Comparison of ENCODE assay signal across 19 mouse cellular contexts in genomic region chr14:20029606-20030005, GRCm38 (mm10). TPM values are rescaled to one million over a fixed set of nuclear protein-coding genes. Genes with fewer than 3 reads are reported as not detected.
DNase-seq lines count a peak whose midpoint lies in the region; ATAC-seq and TF ChIP-seq lines count a peak whose summit lies in the region.
"Had no signal": no experiment of that assay in that cellular context is flagged by ENCODE, and none has a peak within 500 bp of the region (broad histone marks: within the 10 kb centered on the region; RNA-seq: fewer than 3 reads in every experiment).

No protein-coding gene starts in this region.

- H3K36me3 ChIP-seq in heart, embryonic 10.5 days, result no peaks in the 10 kb centered on the region
- no peaks in the 10 kb centered on the region for H3K36me3 ChIP-seq in ES-Bruce4 (ENCODE audit: control insufficient read depth, insufficient read depth, low read length, poor library complexity, severe bottlenecking)
- no peaks in the 10 kb centered on the region for H3K36me3 ChIP-seq in forebrain, embryonic 11.5 days (ENCODE audit: control insufficient read depth, insufficient read depth, low read length)
- H3K36me3 ChIP-seq: embryonic facial prominence, embryonic 10.5 days; embryonic facial prominence, embryonic 12.5 days; forebrain, embryonic 15.5 days had no signal

- peaks cover 28% of the 10 kb centered on the region for H3K4me1 ChIP-seq in heart, embryonic 10.5 days
- H3K4me1 ChIP-seq in ES-Bruce4 (ENCODE audit: control insufficient read depth, insufficient read depth, low read length), result peaks cover 2% of the 10 kb centered on the region
- H3K4me1 ChIP-seq in forebrain, embryonic 11.5 days (replicated peaks; ENCODE audit: control insufficient read depth, insufficient read depth, low read length), result no peaks in the 10 kb centered on the region
- H3K4me1 ChIP-seq: embryonic facial prominence, embryonic 12.5 days; forebrain, embryonic 15.5 days had no signal

- no peak overlapping the region for H3K27ac ChIP-seq in heart, embryonic 10.5 days
- H3K27ac ChIP-seq in ES-Bruce4 (ENCODE audit: insufficient read depth, low read length), result peak overlapping the region; percentile 49; the same call in 1 of the 2 replicates
- no peak overlapping the region for H3K27ac ChIP-seq in forebrain, embryonic 11.5 days (ENCODE audit: low read depth, low read length)
- H3K27ac ChIP-seq: embryonic facial prominence, embryonic 10.5 days; embryonic facial prominence, embryonic 12.5 days; forebrain, embryonic 13.5 days; forebrain, embryonic 15.5 days had no signal

- H3K4me2 ChIP-seq in forebrain, embryonic 11.5 days (ENCODE audit: low read depth, low read length, severe bottlenecking), result no peak overlapping the region
- H3K4me2 ChIP-seq: embryonic facial prominence, embryonic 12.5 days; forebrain, embryonic 13.5 days; forebrain, embryonic 15.5 days had no signal

- TF ChIP-seq CTCF in ES-Bruce4 (IDR thresholded peaks at IDR 0.05; ENCODE audit: low read depth, low read length), result no peak

- TF ChIP-seq EP300 in ES-Bruce4 (IDR thresholded peaks at IDR 0.05; ENCODE audit: insufficient read depth, low read depth, low read length), result peak; percentile 52; the same call in 1 of the 2 replicates

- no peak overlapping the region for H3K4me3 ChIP-seq in heart, embryonic 10.5 days
- no peak overlapping the region for H3K4me3 ChIP-seq in ES-Bruce4 (ENCODE audit: low read depth, low read length)
- no peak overlapping the region for H3K4me3 ChIP-seq in forebrain, embryonic 11.5 days (ENCODE audit: low read depth, low read length)
- H3K4me3 ChIP-seq: embryonic facial prominence, embryonic 10.5 days; embryonic facial prominence, embryonic 12.5 days; forebrain, embryonic 13.5 days; forebrain, embryonic 15.5 days had no signal

- H3K9ac ChIP-seq in ES-Bruce4 (ENCODE audit: low read depth, poor library complexity, severe bottlenecking), result no peak overlapping the region
- no peak overlapping the region for H3K9ac ChIP-seq in forebrain, embryonic 11.5 days (ENCODE audit: low read length)
- H3K9ac ChIP-seq: embryonic facial prominence, embryonic 12.5 days; forebrain, embryonic 13.5 days; forebrain, embryonic 15.5 days had no signal

- DNase-seq in heart, adult 11 months, result peak; percentile 72
- no peak for DNase-seq in heart, embryonic 10.5 days (ENCODE audit: low spot score)
- DNase-seq in ES-CJ7 (ENCODE audit: low read depth, low spot score) (peak; percentile 52), ZHBTc4 (ENCODE audit: low read depth, low spot score) (peak; percentile 67)
- DNase-seq in gastrocnemius, adult 18-20 months (ENCODE audit: low spot score), result no peak
- DNase-seq in forebrain, embryonic 11.5 days (ENCODE audit: low spot score), result no peak
- DNase-seq: adrenal gland, adult 2 months; adrenal gland, postnatal 10 days; adrenal gland, postnatal 25 days; cerebellum, adult 11 months; cerebellum, adult 18-20 months; cerebellum, adult 8-10 months; cerebellum, postnatal 10 days; cerebellum, postnatal 25 days had no signal

- ATAC-seq in forebrain, embryonic 11.5 days (replicated peaks; ENCODE audit: low FRiP score), result no peak
- ATAC-seq: forebrain, embryonic 13.5 days; forebrain, embryonic 15.5 days had no signal

- no peaks in the 10 kb centered on the region for H3K9me3 ChIP-seq in heart, embryonic 10.5 days
- no peaks in the 10 kb centered on the region for H3K9me3 ChIP-seq in ES-Bruce4 (replicated peaks; ENCODE audit: control insufficient read depth, insufficient read depth, low read length, poor library complexity, severe bottlenecking)
- H3K9me3 ChIP-seq in forebrain, embryonic 11.5 days (ENCODE audit: control insufficient read depth, low read length), result no peaks in the 10 kb centered on the region
- H3K9me3 ChIP-seq: embryonic facial prominence, embryonic 10.5 days; embryonic facial prominence, embryonic 12.5 days; forebrain, embryonic 13.5 days; forebrain, embryonic 15.5 days had no signal

- H3K27me3 ChIP-seq in heart, embryonic 10.5 days (ENCODE audit: insufficient read depth, poor library complexity, severe bottlenecking), result no peaks in the 10 kb centered on the region
- H3K27me3 ChIP-seq in ES-Bruce4 (ENCODE audit: control insufficient read depth, insufficient read depth, low read length, poor library complexity, severe bottlenecking), result no peaks in the 10 kb centered on the region
- no peaks in the 10 kb centered on the region for H3K27me3 ChIP-seq in forebrain, embryonic 11.5 days (ENCODE audit: control insufficient read depth, insufficient read depth, low read length)
- H3K27me3 ChIP-seq: embryonic facial prominence, embryonic 12.5 days; forebrain, embryonic 13.5 days; forebrain, embryonic 15.5 days had no signal

- no peak for TF ChIP-seq POLR2A in ES-Bruce4 (IDR thresholded peaks at IDR 0.05; ENCODE audit: insufficient read depth, low read length)

- WGBS in heart, embryonic 10.5 days, result 49% methylated on average over 3 of the region's 3 CpGs
- 34% methylated on average over 3 of the region's 3 CpGs for WGBS in forebrain, embryonic 11.5 days

RNA-seq across cellular contexts. Expression of gene Gng2, which starts 52.2 kb away (rescaled TPM):
- 33.9 and 61.6 TPM in 2 replicates for polyA plus RNA-seq in heart, embryonic 10.5 days (2016; fragmentation: Nextera tagmentation; extraction: Ambion mirVana)
- polyA plus RNA-seq in ES-Bruce4 (2011; ENCODE audit: insufficient read depth, insufficient read length, low read depth, missing spikeins), result 117 and 134 TPM in 2 replicates
- 1 to 10 TPM; 2.4 to 6.6 TPM for total RNA-seq in gastrocnemius, adult 18-20 months (2021)
- 138 and 142 TPM in 2 replicates for polyA plus RNA-seq in forebrain, embryonic 11.5 days (2014; fragmentation: Nextera tagmentation; extraction: Ambion mirVana)

Comparison
In these comparisons a context has a peak if more than half of its experiments do, and no peak if none do; other contexts are left out.
1. DNase-seq: peak in heart, adult 11 months (single experiment), ES-CJ7 (single experiment) and ZHBTc4 (single experiment); none in heart, embryonic 10.5 days (single experiment), gastrocnemius, adult 18-20 months (single experiment) and forebrain, embryonic 11.5 days (single experiment).